Mouse (Mus musculus): ENCODE results near the gene Cela3a. TPM values are rescaled to one million over a fixed set of nuclear protein-coding genes. Genes with fewer than 3 reads are reported as not detected.
A peak's percentile ranks its signal among the peaks of the same experiment; 100 is the strongest.
"Not testable (repeated sequence)": the region's sequence is repeated elsewhere in the genome, so short reads cannot be mapped to it uniquely, and the experiment has no call there.

The Cela3a gene
- polyA plus RNA-seq, 1 experiment, result not detected

DNA sequence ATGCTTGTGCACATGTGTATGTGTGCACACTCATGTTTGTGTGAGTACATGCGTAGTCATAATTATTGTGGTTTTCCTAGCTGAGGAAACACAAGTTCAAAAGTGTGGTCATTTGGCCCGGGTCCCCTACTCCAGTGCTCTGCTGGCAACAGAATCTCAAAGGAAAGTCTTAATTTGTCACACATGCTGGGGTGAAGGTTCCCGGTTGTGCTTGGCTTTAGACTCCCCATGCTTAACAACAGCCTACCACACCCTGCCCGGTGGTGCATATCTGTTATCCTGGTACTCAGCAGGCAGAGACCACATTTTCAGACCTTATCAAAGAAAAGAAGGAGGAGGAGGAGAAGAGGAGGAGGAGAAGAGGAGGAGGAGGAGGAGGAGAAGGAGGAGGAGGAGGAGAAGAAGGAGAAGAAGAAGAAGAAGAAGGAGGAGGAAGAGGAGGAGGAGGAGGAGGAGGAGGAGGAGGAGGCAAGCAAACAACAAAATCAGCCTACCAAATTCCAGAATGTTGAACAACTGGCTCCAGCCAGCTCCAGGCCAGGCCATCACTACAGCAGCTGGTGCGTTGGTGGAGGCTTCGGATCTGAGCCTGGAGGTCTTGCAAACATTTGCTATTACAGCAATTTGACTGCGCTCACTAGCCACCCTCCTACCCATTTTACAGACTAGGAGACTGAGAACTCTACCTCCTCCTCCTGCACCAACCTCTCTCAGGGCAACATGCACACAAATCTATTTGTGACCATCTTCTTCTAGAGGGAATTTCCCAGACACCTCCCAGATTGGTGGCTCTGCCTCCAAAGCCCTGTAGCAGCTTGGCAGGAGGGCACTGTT lies 38.0 kb upstream of the Cela3a start:
- TF ChIP-seq CTCF (IDR thresholded peaks at IDR 0.05; ENCODE audit: low read depth, low read length), result no peak
- no peak for TF ChIP-seq EP300 (IDR thresholded peaks at IDR 0.05; ENCODE audit: insufficient read depth, low read depth, low read length)
- no peak for TF ChIP-seq POLR2A (IDR thresholded peaks at IDR 0.05; ENCODE audit: insufficient read depth, low read length)
- H3K9me3 ChIP-seq (replicated peaks; ENCODE audit: control insufficient read depth, insufficient read depth, low read length, poor library complexity, severe bottlenecking), result no peaks in the 10 kb centered on the region
- no peaks in the 10 kb centered on the region for H3K36me3 ChIP-seq (ENCODE audit: control insufficient read depth, insufficient read depth, low read length, poor library complexity, severe bottlenecking)
- no peak overlapping the region; the same call in 1 of the 2 replicates for H3K27ac ChIP-seq (ENCODE audit: insufficient read depth, low read length)
- no peak overlapping the region for H3K4me3 ChIP-seq (ENCODE audit: low read depth, low read length)
- no peak overlapping the region for H3K9ac ChIP-seq (ENCODE audit: low read depth, poor library complexity, severe bottlenecking)
- H3K27me3 ChIP-seq (ENCODE audit: control insufficient read depth, insufficient read depth, low read length, poor library complexity, severe bottlenecking), result no peaks in the 10 kb centered on the region
- peaks cover 11% of the 10 kb centered on the region for H3K4me1 ChIP-seq (ENCODE audit: control insufficient read depth, insufficient read depth, low read length)

- no peak overlapping the region for H3K27ac ChIP-seq (ENCODE audit: insufficient read depth, low read length)
- H3K9ac ChIP-seq (ENCODE audit: low read depth, poor library complexity, severe bottlenecking), result no peak overlapping the region
- peaks cover 11% of the 10 kb centered on the region for H3K4me1 ChIP-seq (ENCODE audit: control insufficient read depth, insufficient read depth, low read length)
- no peaks in the 10 kb centered on the region for H3K9me3 ChIP-seq (replicated peaks; ENCODE audit: control insufficient read depth, insufficient read depth, low read length, poor library complexity, severe bottlenecking)
- no peak overlapping the region for H3K4me3 ChIP-seq (ENCODE audit: low read depth, low read length)
- H3K36me3 ChIP-seq (ENCODE audit: control insufficient read depth, insufficient read depth, low read length, poor library complexity, severe bottlenecking), result no peaks in the 10 kb centered on the region
- no peaks in the 10 kb centered on the region for H3K27me3 ChIP-seq (ENCODE audit: control insufficient read depth, insufficient read depth, low read length, poor library complexity, severe bottlenecking)
- TF ChIP-seq POLR2A (IDR thresholded peaks at IDR 0.05; ENCODE audit: insufficient read depth, low read length), result no peak
- no peak for TF ChIP-seq EP300 (IDR thresholded peaks at IDR 0.05; ENCODE audit: insufficient read depth, low read depth, low read length)
- TF ChIP-seq CTCF (IDR thresholded peaks at IDR 0.05; ENCODE audit: low read depth, low read length), result no peak
Measured at GRCm38 (mm10) chr4:137445881-137446280, 36.3 kb upstream of the Cela3a start.

DNA sequence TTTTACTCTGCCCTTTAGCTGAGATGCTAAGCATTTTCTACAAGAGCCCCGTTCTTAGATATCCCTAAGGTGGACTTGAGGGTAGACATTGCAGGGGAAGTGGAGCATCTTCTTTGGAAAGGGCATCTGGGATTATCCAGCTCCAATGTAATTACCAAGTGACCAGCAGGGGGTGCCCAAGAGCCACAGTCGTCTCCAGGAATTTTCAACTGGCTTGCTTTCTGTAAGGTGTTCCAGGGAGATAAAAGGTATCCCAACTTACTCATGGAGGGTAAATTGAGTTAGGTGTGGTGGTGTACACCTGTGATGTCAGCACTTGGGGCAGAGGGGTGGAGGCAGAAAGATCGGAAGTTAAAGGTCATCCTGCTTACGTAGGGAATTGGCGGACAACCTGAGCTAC lies 34.0 kb upstream of the Cela3a start:
- Histone ChIP-seq H3K9me3 (replicated peaks; ENCODE audit: control insufficient read depth, insufficient read depth, low read length, poor library complexity, severe bottlenecking) (no peaks in the 10 kb centered on the region), H3K27me3 (ENCODE audit: control insufficient read depth, insufficient read depth, low read length, poor library complexity, severe bottlenecking) (no peaks in the 10 kb centered on the region), H3K4me1 (ENCODE audit: control insufficient read depth, insufficient read depth, low read length) (peaks cover 5% of the 10 kb centered on the region), H3K9ac (ENCODE audit: low read depth, poor library complexity, severe bottlenecking) (no peak overlapping the region), H3K36me3 (ENCODE audit: control insufficient read depth, insufficient read depth, low read length, poor library complexity, severe bottlenecking) (no peaks in the 10 kb centered on the region), H3K4me3 (ENCODE audit: low read depth, low read length) (peak overlapping the region; percentile 18), H3K27ac (ENCODE audit: insufficient read depth, low read length) (no peak overlapping the region)
- TF ChIP-seq EP300 (IDR thresholded peaks at IDR 0.05; ENCODE audit: insufficient read depth, low read depth, low read length) (no peak), CTCF (IDR thresholded peaks at IDR 0.05; ENCODE audit: low read depth, low read length) (peak; percentile 68), POLR2A (IDR thresholded peaks at IDR 0.05; ENCODE audit: insufficient read depth, low read length) (no peak)

DNA sequence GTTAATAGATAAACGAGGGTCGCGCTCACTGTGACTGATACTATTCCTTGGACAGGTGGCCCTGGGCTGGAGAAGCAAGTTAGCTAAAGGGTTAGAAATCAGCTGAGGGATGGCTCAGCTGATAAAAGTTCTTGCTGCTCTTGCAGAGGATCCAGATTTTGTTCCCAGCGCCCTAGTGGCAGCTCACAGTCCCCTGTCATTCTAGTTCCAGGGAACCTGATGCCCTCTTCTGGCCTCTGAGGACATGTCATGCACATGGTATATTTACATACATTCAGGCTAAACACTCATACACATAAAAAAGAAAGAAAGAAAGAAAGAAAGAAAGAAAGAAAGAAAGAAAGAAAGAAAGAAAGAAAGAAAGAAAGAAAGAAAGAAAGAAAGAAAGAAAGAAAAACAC lies 31.7 kb upstream of the Cela3a start:
- no peak for TF ChIP-seq EP300 (IDR thresholded peaks at IDR 0.05; ENCODE audit: insufficient read depth, low read depth, low read length)
- no peak for TF ChIP-seq POLR2A (IDR thresholded peaks at IDR 0.05; ENCODE audit: insufficient read depth, low read length)
- peak; percentile 32 for TF ChIP-seq CTCF (IDR thresholded peaks at IDR 0.05; ENCODE audit: low read depth, low read length)
- no peak overlapping the region for H3K9ac ChIP-seq (ENCODE audit: low read depth, poor library complexity, severe bottlenecking)
- no peaks in the 10 kb centered on the region for H3K9me3 ChIP-seq (replicated peaks; ENCODE audit: control insufficient read depth, insufficient read depth, low read length, poor library complexity, severe bottlenecking)

DNA sequence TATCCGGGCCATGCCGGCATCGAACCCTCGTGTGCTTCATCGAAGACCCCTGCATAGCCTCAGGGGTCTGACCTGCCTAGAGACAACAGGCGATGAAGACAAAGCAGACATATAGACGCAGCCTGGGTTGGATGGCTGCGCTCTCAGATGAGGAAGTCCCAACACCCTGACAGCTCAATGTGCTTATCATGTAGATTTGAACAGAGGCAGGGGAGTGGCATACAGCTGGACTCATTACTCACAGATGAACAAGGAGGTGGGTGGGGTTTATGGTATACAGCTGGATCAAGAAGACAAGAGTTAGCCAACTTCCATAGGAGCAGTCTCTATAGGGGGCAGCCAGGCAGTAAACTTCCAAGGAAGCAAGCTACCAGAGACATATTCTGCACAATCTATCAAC lies 29.3 kb upstream of the Cela3a start:
- H3K4me3 ChIP-seq (ENCODE audit: low read depth, low read length), result no peak overlapping the region
- H3K9me3 ChIP-seq (replicated peaks; ENCODE audit: control insufficient read depth, insufficient read depth, low read length, poor library complexity, severe bottlenecking), result no peaks in the 10 kb centered on the region

More for the DNA sequence above, 31.7 kb upstream of the Cela3a start:
- Histone ChIP-seq H3K27ac (ENCODE audit: insufficient read depth, low read length) (no peak overlapping the region), H3K27me3 (ENCODE audit: control insufficient read depth, insufficient read depth, low read length, poor library complexity, severe bottlenecking) (no peaks in the 10 kb centered on the region), H3K4me3 (ENCODE audit: low read depth, low read length) (no peak overlapping the region), H3K36me3 (ENCODE audit: control insufficient read depth, insufficient read depth, low read length, poor library complexity, severe bottlenecking) (no peaks in the 10 kb centered on the region), H3K4me1 (ENCODE audit: control insufficient read depth, insufficient read depth, low read length) (no peaks in the 10 kb centered on the region)

DNA sequence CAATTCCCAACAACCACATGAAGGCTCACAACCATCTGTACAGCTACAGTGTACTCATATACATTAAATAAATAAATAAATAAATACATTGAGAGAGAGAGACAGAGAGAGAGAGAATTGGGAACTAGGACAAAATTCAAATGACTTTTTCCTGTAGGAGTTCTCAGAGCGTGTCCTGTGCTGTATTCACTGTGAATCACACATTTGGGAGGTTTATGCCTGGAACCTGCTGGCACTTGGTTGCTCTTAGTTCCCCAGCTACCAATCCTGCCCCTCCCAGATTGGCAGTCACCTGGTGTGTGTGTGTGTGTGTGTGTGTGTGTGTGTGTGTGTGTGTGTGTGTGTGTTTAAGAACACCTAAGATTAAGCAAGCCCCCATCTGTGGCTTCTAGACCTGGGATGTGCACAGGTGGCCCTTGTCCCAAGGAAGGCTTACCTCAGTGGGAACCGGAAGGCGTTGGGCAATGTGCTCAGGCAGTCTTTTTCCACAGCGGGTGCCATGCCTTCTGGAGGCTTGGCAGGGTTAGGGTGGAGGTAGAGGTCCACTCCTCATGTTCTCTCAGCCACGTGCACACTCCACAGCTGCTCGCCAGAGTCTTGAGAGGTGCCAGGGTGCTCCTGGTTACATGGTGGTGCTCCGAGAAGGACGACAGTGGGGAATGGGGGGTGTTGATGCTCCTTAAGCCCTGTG lies 27.5 kb upstream of the Cela3a start:
- H3K27me3 ChIP-seq (ENCODE audit: control insufficient read depth, insufficient read depth, low read length, poor library complexity, severe bottlenecking), result no peaks in the 10 kb centered on the region
- H3K9ac ChIP-seq (ENCODE audit: low read depth, poor library complexity, severe bottlenecking), result no peak overlapping the region
- H3K4me1 ChIP-seq (ENCODE audit: control insufficient read depth, insufficient read depth, low read length), result no peaks in the 10 kb centered on the region
- no peak overlapping the region for H3K4me3 ChIP-seq (ENCODE audit: low read depth, low read length)
- no peak for TF ChIP-seq EP300 (IDR thresholded peaks at IDR 0.05; ENCODE audit: insufficient read depth, low read depth, low read length)
- no peak for TF ChIP-seq POLR2A (IDR thresholded peaks at IDR 0.05; ENCODE audit: insufficient read depth, low read length)
- TF ChIP-seq CTCF (IDR thresholded peaks at IDR 0.05; ENCODE audit: low read depth, low read length), result no peak
- H3K27ac ChIP-seq (ENCODE audit: insufficient read depth, low read length), result no peak overlapping the region
- H3K9me3 ChIP-seq (replicated peaks; ENCODE audit: control insufficient read depth, insufficient read depth, low read length, poor library complexity, severe bottlenecking), result no peaks in the 10 kb centered on the region
- no peaks in the 10 kb centered on the region for H3K36me3 ChIP-seq (ENCODE audit: control insufficient read depth, insufficient read depth, low read length, poor library complexity, severe bottlenecking)

More for the DNA sequence above, 29.3 kb upstream of the Cela3a start:
- Histone ChIP-seq H3K27ac (ENCODE audit: insufficient read depth, low read length) (no peak overlapping the region), H3K36me3 (ENCODE audit: control insufficient read depth, insufficient read depth, low read length, poor library complexity, severe bottlenecking) (no peaks in the 10 kb centered on the region), H3K4me1 (ENCODE audit: control insufficient read depth, insufficient read depth, low read length) (no peaks in the 10 kb centered on the region), H3K27me3 (ENCODE audit: control insufficient read depth, insufficient read depth, low read length, poor library complexity, severe bottlenecking) (no peaks in the 10 kb centered on the region), H3K9ac (ENCODE audit: low read depth, poor library complexity, severe bottlenecking) (no peak overlapping the region)
- no peak for TF ChIP-seq POLR2A (IDR thresholded peaks at IDR 0.05; ENCODE audit: insufficient read depth, low read length)
- no peak for TF ChIP-seq CTCF (IDR thresholded peaks at IDR 0.05; ENCODE audit: low read depth, low read length)
- TF ChIP-seq EP300 (IDR thresholded peaks at IDR 0.05; ENCODE audit: insufficient read depth, low read depth, low read length), result no peak

DNA sequence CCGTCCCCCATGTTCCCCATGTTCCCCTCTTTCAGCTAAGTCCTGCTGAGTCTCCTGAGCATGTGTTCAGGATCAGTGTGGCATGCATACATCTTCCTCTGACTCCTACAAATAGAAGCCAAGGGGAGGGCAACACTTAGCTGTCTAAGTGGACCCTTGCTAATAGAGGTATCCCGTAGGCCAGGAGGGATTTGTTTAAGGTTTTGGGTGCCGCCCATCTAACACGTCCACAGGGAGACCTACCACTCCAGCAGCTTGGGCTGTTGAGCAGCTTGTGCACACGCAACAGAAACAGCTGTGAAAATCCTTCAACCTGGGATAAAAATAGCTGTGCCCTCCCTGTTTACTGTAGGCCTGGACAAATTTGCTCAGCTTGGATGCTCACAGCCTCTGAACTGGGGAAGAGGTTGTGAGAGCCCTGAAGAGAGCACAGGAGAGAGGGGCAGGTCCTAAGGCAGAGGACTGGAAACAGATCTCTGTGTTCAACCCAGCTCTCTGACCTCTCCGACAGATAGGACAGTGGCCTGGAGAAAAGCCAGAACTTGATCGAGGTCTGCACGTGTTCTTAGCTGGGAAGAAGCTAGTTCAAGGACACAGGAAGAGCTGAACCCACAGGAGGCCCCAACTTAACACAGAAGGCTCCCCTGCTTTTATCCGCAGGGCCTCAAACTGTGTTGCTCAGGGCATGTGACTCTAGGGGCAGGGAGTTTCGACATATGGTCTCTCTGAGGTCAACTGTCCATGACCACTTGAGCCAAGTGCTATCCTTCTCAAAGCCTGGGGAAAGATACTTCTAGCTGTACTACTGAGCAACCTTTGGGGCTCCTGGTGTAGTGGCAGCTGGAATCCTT lies 23.3 kb upstream of the Cela3a start:
- H3K36me3 ChIP-seq (ENCODE audit: control insufficient read depth, insufficient read depth, low read length, poor library complexity, severe bottlenecking); H3K27ac ChIP-seq (ENCODE audit: insufficient read depth, low read length); H3K4me1 ChIP-seq (ENCODE audit: control insufficient read depth, insufficient read depth, low read length); H3K9me3 ChIP-seq (replicated peaks; ENCODE audit: control insufficient read depth, insufficient read depth, low read length, poor library complexity, severe bottlenecking); H3K9ac ChIP-seq (ENCODE audit: low read depth, poor library complexity, severe bottlenecking); H3K4me3 ChIP-seq (ENCODE audit: low read depth, low read length); H3K27me3 ChIP-seq (ENCODE audit: control insufficient read depth, insufficient read depth, low read length, poor library complexity, severe bottlenecking): not testable (repeated sequence)
